Mouse (Mus musculus) retina, adult 2 months (tissue): ENCODE measurements around the gene Khk.

Experiments
- DNase-seq: peaks from one replicate; pipeline ENCODE4 v3.0.0-alpha.2; 2012; ENCODE audit warnings: low read depth, low spot score

The Khk gene

GRCm38 (mm10) chr5:30969440-30969839 is 48.2 kb downstream of the Khk start:
- no peak for DNase-seq

GRCm38 (mm10) chr5:30974870-30975656 is 53.8 kb downstream of the Khk start:
- DNase-seq: no peak
